Mouse (Mus musculus) liver, postnatal 0 days (tissue): ENCODE data around the gene Gm2a.

Experiments used
- CTCF ChIP-seq: sonication (generic); IDR thresholded peaks from 2 replicates; pipeline ENCODE4 v1.5.1; 2016; ENCODE audit warnings: antibody characterized with exemption, low read depth
- EP300 ChIP-seq: IDR thresholded peaks from 2 replicates; pipeline ENCODE4 v1.6.1; 2016; ENCODE audit warnings: antibody characterized with exemption, low read depth, mild to moderate bottlenecking

- no peak for TF ChIP-seq EP300
- TF ChIP-seq CTCF: no peak
These were observed 22.9 kb downstream of the Gm2a start for GRCm38 (mm10) chr11:55120821-55121271.
